Mouse (Mus musculus) heart, embryonic 16.5 days (tissue): ENCODE results near the gene Stpg2. TPM values are rescaled to one million over a fixed set of nuclear protein-coding genes. Genes with fewer than 3 reads are reported as not detected.

ENCODE experiments used
- ATAC-seq: fragments of 200-750 bp; cut with Nextera tagmentation; replicated peaks from 2 replicates; pipeline ENCODE4 v1.8.0; 2017; ENCODE audit warnings: moderate number of reproducible peaks; ENCODE audit not compliant: insufficient read depth, low FRiP score; ENCODE audit errors: extremely low read depth
- H3K27ac ChIP-seq: fragments of 300-500 bp; sonication (generic); 2 replicates; pipeline ENCODE4 v1.5.1; 2014; ENCODE audit warnings: mild to moderate bottlenecking, low read length, control low read depth, moderate library complexity
- H3K27me3 ChIP-seq: fragments of 300-500 bp; sonication (generic); 2 replicates; pipeline ENCODE4 v1.6.1; 2014; ENCODE audit warnings: low read length, mixed read lengths; ENCODE audit not compliant: control insufficient read depth, insufficient read depth
- H3K36me3 ChIP-seq: fragments of 300-500 bp; sonication (generic); 2 replicates; pipeline ENCODE4 v1.6.1; 2014; ENCODE audit not compliant: control insufficient read depth, insufficient read depth
- H3K4me1 ChIP-seq: fragments of 300-500 bp; sonication (generic); 2 replicates; pipeline ENCODE4 v1.6.1; 2014; ENCODE audit warnings: low read length, mixed read lengths; ENCODE audit not compliant: control insufficient read depth, insufficient read depth
- H3K4me2 ChIP-seq: fragments of 300-500 bp; sonication (generic); 2 replicates; pipeline ENCODE4 v1.6.1; 2014; ENCODE audit warnings: low read depth, mild to moderate bottlenecking, control low read depth, low read length
- H3K4me3 ChIP-seq: fragments of 300-500 bp; sonication (generic); 2 replicates; pipeline ENCODE4 v1.5.1; 2014; ENCODE audit warnings: mild to moderate bottlenecking, control low read depth, low read length
- H3K9ac ChIP-seq: fragments of 300-500 bp; sonication (generic); 2 replicates; pipeline ENCODE4 v1.6.1; 2014; ENCODE audit warnings: low read length, control low read depth
- H3K9me3 ChIP-seq: fragments of 300-500 bp; sonication (generic); replicated peaks from 2 replicates; pipeline ENCODE4 v1.6.1; 2016; ENCODE audit warnings: low read length; ENCODE audit not compliant: control insufficient read depth
- WGBS: fragments of 180-500 bp; shearing (Covaris S2); extraction: QIAGEN DNeasy Blood & Tissue Kit; methylation state at CpG from one replicate; pipeline ENCODE4 v1.1.7; 2014; 5-methylcytosine and 5-hydroxymethylcytosine counted together
- polyA plus RNA-seq: library from polyadenylated mRNA; unstranded; fragments of >200 nt; fragmentation: Nextera tagmentation; extraction: Ambion mirVana; gene quantifications from 2 replicates; pipeline ENCODE4 v1.2.1, GENCODE M21; 2015

Stpg2 gene
- polyA plus RNA-seq, 1 experiment from 2014 or later: 0.09 TPM

DNA sequence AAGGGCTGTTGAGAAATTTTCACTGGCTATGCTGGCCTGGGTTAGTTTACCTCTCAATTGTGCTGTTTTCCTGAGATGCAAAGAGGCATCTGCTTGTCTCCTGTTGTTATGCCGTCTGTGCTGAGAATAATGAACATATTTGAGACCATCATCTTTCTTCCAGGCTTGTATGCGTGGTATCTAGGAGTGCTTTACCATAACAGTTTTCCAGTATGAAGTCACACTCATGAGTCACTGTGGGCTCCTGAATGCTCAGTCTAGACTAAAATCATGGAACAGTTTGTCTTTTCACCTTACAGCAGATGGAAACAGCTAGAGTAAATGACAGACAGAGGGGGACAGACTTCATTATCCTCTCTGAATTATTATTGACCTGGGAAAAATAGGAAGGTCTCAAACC, 527.7 kb downstream of the Stpg2 start:
- no peak overlapping the region for H3K4me3 ChIP-seq
- H3K27me3 ChIP-seq: no peaks in the 10 kb centered on the region
- no peaks in the 10 kb centered on the region for H3K36me3 ChIP-seq
- WGBS: 78% methylated on average over 2 of the region's 2 CpGs
- H3K4me2 ChIP-seq: no peak overlapping the region
- no peak overlapping the region for H3K9ac ChIP-seq
- no peak for ATAC-seq
- H3K27ac ChIP-seq: no peak overlapping the region
- no peaks in the 10 kb centered on the region for H3K9me3 ChIP-seq
- no peaks in the 10 kb centered on the region for H3K4me1 ChIP-seq

DNA sequence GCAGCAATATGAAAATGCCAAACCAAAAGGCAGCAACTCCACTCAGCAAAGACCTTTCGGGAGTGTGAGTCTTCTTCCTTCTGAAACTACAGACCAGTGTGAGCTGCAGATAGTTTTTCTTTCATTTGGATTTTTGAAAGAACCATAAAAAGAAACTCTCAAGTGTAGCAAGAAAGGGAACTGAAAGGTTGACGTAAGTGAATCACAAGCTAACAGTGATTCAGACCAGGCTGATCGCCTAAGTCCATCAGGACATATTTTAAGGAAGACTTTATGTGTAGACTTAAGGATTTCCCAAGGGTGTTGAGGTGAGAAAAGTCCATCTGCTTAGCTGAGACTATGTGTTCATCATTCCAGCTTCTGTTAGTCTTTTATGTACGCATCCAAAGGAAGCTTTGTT, 533.9 kb downstream of the Stpg2 start:
- WGBS: 90% methylated on average over 4 of the region's 4 CpGs
- Histone ChIP-seq H3K36me3 (no peaks in the 10 kb centered on the region), H3K9ac (no peak overlapping the region), H3K4me2 (no peak overlapping the region), H3K27me3 (no peaks in the 10 kb centered on the region), H3K9me3 (no peaks in the 10 kb centered on the region), H3K4me3 (no peak overlapping the region), H3K27ac (no peak overlapping the region), H3K4me1 (no peaks in the 10 kb centered on the region)
- no peak for ATAC-seq

Other genes starting within 250 kb of the Stpg2 start
- gene Rap1gds1, start 130.5 kb upstream of the Stpg2 start, polyA plus RNA-seq: 55.0 and 56.2 TPM in 2 replicates